Mouse (Mus musculus): Measurements from ENCODE around the gene Myo7a. TPM values are rescaled to one million over a fixed set of nuclear protein-coding genes. Genes with fewer than 3 reads are reported as not detected.

Gene Myo7a
- total RNA-seq, 2 experiments from 2014 or later, result 5.3 to 5.8 TPM

Other genes with a start within 250 kb of the Myo7a start
- gene Gdpd4, start 199.6 kb downstream of the Myo7a start, total RNA-seq (2021), result not detected
- gene Omp, start 26.0 kb upstream of the Myo7a start, total RNA-seq (2021), result under 1 TPM in 1 of 2 experiments, not detected in 1; 0.11 TPM
- 1 to 10 TPM; 2.4 to 2.6 TPM for gene Capn5, start 58.8 kb upstream of the Myo7a start, total RNA-seq (2021)
- gene B3gnt6, start 80.0 kb upstream of the Myo7a start, total RNA-seq (2021), result not detected
- gene Acer3, start 201.7 kb upstream of the Myo7a start, total RNA-seq (2021), result 10 to 100 TPM; 12.8 to 13.5 TPM
- gene Tsku, start 241.8 kb upstream of the Myo7a start, total RNA-seq (2021), result 1 to 10 TPM; 2.8 to 3.2 TPM

All from heart, postnatal 36 days (tissue).